In the genomic region with DNA sequence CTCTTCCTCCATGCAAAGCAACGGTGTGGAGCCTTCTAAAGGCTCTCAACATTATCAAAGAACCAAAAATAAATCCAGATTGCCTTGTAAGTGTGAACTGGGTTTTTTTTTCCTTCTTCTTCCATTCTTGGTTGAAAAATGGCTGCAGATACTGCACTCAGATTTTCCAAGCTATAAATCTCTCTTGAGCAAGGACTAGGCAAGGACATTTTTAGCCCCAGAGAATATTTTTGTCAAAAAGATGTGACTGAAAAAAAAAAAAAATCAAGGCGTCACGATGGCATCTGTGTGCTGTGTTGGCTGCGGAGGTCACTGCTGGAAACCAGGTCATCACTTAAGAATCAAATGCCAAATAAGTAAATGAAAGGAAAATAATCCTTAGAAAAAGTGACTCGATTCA, we compare ENCODE assay signal across 18 mouse cellular contexts.
"Had no signal": no experiment of that assay in that cellular context is flagged by ENCODE, and none has a peak within 500 bp of the region (broad histone marks: within the 10 kb centered on the region; RNA-seq: fewer than 3 reads in every experiment).

No protein-coding gene starts in this region.

- H3K4me3 ChIP-seq: lung, embryonic 15.5 days; megakaryocyte, embryonic 14.5 days; midbrain, embryonic 12.5 days; neural tube, embryonic 12.5 days; stomach, embryonic 15.5 days had no signal

- ATAC-seq: liver, postnatal 0 days; lung, postnatal 0 days; midbrain, embryonic 16.5 days had no signal

- DNase-seq: liver, postnatal 0 days; lung, adult 2 months; lung, postnatal 14 days; lung, postnatal 36 days; midbrain, embryonic 14.5 days; right cerebral cortex, postnatal 14 days; thymus, adult 2 months; thymus, postnatal 25 days; thymus, postnatal 4 days had no signal

- H3K27ac ChIP-seq: lung, embryonic 15.5 days; macrophage; midbrain, embryonic 12.5 days; neural tube, embryonic 12.5 days; stomach, embryonic 15.5 days; stomach, postnatal 0 days had no signal
